Mouse (Mus musculus) right cerebral cortex, postnatal 14 days (tissue): ENCODE measurements around the gene Gm13420.
A peak's percentile ranks its signal among the peaks of the same experiment; 100 is the strongest.
"Not testable (repeated sequence)": the region's sequence is repeated elsewhere in the genome, so short reads cannot be mapped to it uniquely, and the experiment has no call there.

Experiments
- DNase-seq: peaks from one replicate; pipeline ENCODE4 v3.0.0; 2022

Gene Gm13420

DNA sequence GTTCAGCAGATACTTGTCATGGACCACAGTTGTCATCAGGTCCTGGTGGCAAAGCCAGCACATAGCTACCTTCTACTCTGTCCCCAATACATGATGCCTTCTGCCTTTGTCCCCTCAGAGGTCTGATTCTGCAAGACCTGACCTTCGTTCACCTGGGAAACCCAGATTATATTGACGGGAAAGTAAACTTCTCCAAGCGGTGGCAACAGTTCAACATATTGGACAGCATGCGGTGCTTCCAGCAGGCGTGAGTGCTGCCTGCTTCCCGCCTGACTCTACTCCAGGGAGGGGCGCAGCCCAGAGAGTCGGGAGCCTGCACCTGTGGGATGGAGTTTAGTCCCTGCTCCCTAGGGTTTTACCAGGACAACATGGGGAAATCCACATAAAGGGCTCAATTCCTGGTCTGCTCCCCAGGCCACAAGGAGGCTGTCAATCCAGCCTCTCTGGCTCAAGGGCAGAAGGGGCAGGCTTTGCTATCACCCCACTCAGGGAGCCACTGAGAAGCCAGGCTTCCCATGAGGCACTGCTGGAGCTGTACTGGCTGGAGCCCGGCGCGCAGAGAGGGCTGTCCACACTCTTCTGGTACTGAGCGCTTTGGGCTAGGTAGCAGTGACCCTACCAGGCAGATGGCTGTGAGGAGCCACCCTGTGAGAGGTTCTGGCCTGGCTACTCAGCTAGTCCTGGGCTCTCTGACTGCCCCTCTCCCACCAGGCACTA, 14.1 kb downstream of the Gm13420 start:
- no peak for DNase-seq

DNA sequence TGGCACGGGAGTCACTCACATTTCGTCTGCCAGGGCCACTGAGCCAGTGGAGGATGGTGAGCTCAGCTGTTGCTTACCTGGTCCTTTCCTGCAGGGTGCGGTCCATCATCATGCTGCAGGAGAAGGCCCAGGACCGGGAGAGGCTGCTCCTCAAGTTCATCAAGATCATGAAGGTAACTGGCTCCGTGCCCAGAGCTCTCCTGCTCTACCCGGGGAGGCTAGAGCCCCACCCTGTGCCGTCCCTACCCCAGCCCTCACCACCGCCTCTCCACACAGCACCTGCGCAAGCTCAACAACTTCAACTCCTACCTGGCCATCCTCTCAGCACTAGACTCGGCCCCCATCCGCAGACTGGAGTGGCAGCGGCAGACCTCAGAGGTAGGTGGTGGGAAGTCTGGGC, 15.8 kb downstream of the Gm13420 start:
- no peak for DNase-seq

DNA sequence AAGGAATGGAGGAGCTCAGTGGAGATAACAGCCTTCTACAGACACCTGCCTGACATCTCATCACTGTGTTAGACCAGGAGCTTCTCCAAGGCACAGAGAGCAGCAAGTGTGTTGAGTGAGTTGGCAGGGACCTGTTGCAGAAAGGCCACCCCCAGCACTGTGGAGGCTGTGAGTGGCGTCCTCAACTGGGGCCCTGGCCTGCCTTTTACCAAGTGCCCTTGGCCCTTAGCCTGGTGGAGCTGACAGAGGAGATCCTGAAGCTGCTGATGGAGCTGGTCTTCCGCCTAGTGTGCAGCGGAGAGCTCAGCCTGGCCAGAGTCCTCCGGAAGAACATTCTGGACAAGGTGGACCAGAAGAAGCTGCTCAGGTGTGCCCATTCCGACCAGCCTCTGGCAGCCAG, 18.1 kb downstream of the Gm13420 start:
- DNase-seq, result no peak

DNA sequence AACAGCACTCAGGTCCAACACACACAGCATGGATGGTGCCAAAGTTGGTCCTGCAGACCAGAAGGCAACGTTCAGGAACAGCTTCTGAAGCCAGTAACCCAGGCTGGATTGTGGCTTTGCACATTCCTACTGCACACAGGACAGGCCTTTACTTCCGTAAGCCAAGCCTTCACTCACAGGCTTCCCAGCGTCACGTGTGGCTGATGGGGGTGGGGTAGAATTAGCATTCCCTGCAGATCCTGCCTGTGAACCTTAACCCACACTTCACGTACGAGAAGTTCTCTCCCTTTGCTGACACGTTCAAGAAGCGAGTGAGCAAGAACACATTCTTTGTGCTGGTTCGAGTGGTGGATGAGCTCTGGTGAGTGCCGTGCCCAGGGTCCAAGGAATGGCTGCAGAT, 18.9 kb downstream of the Gm13420 start:
- DNase-seq, result no peak

DNA sequence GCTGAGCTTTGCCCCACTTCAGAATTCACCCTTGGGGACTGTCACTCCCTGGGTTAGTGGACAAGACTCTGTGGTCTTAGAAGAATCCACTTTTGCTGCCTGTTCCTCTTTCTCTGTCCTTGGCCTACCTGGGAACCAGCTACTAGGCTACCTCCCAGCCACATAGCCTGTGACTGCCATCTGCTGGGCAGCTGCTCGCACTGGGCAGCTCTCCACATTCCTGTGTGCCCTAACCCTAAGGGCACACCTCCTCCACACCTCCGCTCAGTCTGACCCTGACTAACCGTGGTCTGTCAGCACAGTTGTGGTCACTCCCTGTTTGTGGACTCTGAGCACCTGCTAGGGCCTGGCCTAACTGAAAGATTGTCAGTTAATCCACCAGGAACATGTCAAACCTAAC, 19.9 kb downstream of the Gm13420 start:
- no peak for DNase-seq

DNA sequence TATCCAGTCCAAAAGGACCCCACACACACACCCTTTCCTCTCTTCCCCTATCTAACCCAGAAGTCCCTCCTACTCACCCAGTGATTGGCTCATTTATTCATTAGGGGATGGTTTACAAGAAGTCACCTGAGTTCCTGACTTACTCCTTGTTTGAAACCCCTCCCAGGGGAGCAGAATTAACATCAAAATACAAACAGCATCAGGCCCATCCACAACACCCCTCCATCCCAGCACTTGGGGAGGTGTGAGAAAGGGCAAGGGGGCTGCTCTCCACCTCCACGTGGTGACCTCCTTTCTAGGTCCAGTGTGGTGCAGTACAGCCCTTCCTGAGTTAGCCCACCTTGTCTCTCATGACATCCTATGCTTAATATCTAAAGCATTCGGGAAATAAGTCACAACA, 22.0 kb downstream of the Gm13420 start:
- DNase-seq, result no peak

DNA sequence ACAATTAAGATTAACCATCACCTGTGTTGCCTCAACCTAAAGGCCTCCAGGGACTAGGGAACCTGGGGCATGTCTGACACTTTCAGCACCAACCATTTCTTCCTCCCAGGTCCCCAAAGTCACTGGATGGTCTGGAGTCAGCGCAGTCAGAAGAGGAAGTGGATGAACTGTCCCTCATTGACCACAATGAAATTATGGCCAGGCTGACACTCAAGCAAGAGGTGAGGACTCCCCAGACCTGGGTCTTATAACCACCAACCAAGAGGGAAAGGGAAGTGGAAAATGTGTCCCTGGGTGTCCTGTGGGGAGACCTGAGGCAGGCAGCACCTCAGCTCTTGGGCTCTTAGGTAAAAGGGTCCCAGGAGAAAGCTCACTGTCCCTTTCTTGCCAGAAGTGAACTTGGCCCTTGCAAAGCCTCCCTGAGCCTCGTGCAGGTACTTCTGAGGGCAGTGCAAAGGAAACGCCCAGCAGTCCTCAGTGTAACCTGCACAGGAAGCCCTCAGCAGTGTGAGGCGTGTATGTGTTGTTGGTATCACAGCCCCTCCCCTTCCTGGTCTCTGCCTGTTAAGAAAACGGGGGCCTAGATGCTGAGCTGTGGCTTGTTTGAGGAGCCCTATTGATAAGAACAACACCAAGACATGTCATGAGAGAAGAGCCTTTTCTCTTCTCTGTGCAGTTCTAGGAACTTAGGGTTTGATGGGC, 26.7 kb downstream of the Gm13420 start:
- DNase-seq, result no peak

DNA sequence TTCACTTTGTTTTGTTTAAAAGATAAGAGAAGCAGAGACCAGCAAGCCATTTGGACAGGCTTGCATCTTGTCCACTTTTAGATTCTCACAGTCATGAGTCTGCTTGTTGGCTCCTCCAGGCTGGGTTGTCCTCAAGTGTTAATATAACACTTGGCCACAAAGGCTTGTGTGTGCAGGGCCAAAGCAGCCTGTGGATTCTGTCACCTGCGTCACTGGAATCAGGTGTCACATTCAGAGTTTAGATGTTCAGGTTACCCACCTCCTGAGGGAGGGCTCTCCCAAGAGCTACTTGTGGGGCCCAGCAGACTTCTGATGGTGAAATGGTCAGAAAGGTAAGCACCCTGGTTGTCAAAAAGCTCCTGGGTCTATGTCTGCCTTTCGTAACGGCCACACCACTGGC, 28.4 kb downstream of the Gm13420 start:
- no peak for DNase-seq

DNA sequence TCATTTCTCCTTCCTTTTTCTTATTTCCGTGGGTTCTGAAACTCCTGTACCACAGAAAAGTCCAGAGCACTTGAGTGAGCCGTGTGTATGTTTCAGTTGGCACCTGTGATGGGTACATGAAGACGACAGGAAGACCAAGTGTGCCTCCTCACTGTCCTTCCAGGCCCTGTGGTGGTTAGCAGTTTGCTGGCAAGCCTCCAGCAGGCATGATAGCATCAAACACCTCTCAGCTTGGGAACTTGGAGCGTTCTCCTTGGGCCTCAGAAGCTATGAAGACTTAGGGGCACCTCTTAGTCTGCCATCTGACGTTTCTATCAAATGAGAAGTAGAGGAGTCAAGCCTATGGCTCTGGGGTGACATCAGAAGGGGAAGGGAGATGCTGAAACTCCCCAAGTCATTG, 32.9 kb downstream of the Gm13420 start:
- DNase-seq, result no peak

DNA sequence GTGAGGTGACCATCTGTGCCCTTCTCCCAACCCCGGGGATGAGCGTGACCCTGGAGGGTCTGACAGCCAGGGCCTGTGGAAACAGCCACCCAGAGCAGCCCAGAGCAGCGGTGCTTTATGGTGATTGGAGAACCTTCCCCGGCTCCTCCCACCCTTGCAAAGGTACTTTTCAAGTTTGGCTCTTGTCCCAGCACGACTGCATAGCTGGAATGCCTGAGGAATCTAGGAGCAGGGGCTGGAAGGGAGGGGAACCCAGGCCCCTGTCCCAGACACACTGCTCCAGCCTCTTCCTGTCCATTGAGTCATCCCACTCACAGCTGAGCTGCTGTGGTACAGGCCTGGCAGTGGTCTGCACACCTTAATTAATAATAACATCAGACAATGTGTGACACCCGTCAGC, 34.8 kb downstream of the Gm13420 start:
- DNase-seq, result no peak

DNA sequence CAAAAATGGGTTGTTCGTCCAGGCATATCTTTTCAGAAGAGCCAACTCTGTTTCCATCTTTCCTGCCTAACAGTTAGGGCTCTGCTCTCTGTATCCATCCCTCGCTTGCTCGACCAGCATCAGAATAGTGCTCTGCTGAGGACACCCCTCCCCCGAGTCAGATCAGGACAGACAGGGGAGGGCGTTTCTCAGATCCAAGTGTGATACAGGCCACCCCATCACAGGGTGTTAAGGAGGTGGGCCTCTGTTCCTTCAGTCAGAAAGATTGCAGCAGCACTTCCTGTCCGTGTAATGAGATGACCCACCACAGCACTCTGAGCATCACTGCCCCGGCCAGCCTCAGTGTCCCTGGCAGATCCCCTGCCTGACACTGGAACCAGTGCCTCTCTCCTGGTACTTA, 35.3 kb downstream of the Gm13420 start:
- no peak for DNase-seq

DNA sequence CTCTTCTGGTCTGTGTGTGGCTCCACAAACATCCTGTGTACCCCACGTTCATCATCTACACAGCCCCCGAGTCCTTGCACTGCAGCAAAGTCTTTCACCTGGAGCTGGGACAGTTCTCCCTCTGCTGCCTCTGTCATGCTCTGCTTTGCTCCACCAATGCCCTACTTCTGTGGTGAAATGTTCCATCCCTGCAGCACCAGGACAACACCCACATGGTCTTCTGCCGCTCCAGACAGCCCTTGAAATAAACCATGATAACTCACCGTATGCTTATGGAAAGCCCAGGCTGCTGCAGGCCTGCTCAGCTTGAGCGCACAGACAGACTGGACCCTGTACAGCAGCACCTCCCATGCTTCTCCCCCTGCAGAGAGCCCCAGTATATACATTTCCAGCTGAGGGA, 37.4 kb downstream of the Gm13420 start:
- no peak for DNase-seq

DNA sequence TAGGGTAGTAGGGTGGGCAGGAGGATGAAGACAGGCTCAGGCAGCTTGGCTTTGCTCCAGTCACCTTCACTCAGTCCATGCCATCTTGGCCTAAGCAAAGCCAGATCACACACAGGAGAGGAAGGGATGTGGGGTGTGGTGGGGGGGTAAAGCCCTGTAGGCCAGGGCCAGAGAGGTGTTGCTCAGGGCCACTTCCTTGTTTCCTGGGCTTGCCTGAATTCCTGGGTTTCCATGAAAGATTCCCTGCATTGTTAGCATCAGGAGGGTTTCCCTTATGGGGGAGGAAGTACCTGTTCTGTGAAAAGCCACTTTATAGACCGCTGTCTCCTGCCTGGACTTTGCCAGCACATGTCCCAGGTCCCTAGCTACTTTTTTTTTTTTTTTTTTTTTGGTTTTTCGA, 38.0 kb downstream of the Gm13420 start:
- DNase-seq, result no peak

DNA sequence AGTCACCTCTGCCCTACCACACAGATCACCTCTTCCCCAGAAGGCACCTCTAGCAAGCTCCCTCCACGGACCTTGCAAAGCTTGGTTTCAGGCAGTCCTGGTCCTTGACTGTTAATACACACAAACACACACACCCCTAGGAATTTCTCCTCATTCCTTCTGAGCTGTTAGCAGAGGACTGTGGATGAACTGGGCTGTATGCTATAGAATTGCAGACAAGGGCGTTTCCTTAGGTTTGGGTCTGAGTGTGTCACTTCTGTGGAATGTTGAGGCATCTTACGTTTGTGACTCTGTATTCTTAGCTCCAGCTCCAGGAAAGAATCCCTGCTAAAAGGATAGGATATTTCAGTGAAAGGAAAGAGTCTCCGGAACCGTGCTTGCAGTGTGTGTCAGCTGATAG, 39.6 kb downstream of the Gm13420 start:
- no peak for DNase-seq

DNA sequence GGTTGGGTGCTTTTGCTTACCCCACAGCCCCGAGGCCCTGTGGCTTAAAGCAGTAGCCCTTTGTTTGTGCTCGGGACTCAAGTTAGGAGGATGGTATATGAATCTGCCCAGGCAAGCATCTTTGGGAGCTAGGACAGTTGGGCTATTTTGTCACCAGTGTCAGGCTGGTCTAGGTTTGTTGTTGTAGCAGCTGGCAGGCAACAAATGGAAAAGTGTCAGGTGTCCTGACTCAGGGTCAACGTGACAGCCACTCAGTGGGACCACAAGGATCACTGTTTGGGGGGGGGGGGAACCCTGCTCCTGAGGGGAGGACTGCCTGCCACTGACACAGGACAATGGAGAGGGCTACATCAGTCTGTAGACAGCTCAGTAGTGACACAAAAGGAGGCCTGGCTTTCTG, 40.4 kb downstream of the Gm13420 start:
- no peak for DNase-seq

DNA sequence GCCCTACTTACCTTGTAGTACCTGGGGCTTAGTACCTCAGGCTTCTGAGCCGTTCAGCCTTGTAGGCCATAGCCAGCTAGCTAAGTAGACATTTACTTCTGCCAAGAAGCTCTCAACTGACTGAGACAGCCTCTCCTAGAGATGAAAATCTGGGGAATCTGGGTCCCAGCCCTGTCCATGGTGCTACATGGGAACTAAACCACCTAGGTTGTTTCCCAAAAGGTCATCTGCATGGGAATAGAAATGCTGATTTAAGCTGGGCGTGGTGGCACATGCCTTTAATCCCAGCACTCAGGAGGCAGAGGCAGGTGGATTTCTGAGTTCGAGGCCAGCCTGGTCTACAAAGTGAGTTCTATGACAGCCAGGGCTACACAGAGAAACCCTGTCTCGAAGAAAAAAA, 43.3 kb downstream of the Gm13420 start:
- not testable (repeated sequence) for DNase-seq

DNA sequence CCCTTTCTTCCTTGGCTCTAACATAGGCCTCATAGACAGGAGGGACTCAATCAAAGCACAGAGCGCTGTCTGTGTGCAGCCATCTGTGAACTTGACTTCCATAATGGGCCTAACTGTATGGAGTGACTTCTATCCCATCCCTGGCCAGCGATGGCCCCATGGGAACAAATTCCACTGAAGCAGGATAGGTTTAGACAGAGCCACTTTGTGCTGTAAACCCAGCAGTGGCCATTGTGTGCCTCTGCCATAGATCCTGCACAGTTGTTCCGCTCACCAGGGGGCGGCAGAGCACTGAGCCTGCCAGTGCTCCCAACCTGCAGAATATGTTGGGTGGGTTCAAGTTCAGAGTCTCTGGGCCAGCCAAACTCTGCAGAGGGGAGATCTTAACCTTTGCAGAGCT, 43.8 kb downstream of the Gm13420 start:
- peak; percentile 33 for DNase-seq

DNA sequence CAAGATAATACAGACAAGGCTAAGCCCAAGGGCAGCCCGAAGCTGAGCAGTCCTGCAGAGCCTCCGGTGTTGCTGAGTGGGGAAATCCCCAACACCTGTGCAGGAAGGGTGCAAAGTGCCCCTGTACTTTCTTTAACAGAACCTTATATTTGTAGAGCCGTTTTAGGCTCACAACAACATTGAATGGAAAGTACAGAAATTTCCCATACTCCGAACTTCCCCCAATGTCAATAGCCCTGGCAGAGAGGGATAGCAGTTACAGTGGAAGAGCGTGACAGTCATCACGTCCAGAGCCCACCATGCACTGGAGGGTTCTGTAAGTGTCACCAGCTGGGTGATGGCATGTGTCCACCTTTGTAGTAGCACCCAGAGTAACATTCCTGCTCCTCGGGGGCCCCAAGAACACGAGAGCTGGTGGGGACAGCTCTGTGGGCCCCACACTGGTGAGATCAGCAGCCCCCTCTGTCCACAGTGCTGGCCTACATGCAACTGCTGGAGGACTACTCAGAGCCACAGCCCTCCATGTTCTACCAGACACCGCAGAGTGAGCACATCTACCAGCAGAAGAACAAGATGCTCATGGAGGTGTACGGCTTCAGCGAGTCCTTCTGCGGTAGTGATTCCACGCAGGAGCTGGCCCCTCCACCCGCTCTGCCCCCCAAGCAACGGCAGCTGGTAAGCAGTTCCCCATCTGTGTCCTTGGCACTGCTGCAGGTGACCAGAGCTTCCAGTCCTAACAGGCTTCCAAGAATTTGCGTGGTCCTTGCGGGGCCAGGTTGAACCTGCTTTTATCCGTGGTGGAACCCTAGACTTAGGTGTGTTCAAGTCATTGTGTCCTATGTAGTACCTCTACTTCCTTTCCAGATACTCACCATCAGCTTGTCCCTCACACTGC, 44.5 kb downstream of the Gm13420 start:
- no peak for DNase-seq

DNA sequence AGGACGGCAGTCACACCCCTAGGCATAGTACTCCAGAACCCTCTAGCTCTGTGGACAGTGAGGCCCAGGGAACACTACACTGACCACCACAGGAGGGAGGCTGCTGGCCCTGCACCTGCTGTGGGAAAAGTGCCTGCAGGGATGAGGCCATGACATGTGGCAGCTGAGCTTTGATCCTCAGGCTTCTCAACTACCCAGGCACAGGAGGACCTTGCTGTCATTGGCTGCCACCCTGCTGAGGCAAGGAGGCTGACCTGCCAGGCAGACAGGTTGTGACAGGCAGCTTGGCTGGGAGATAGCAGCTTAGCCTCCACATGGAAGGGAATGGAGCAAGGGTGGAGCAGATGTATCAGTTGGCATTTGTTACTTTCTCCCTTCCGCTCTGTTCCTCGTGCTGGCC, 46.0 kb downstream of the Gm13420 start:
- DNase-seq, result no peak

DNA sequence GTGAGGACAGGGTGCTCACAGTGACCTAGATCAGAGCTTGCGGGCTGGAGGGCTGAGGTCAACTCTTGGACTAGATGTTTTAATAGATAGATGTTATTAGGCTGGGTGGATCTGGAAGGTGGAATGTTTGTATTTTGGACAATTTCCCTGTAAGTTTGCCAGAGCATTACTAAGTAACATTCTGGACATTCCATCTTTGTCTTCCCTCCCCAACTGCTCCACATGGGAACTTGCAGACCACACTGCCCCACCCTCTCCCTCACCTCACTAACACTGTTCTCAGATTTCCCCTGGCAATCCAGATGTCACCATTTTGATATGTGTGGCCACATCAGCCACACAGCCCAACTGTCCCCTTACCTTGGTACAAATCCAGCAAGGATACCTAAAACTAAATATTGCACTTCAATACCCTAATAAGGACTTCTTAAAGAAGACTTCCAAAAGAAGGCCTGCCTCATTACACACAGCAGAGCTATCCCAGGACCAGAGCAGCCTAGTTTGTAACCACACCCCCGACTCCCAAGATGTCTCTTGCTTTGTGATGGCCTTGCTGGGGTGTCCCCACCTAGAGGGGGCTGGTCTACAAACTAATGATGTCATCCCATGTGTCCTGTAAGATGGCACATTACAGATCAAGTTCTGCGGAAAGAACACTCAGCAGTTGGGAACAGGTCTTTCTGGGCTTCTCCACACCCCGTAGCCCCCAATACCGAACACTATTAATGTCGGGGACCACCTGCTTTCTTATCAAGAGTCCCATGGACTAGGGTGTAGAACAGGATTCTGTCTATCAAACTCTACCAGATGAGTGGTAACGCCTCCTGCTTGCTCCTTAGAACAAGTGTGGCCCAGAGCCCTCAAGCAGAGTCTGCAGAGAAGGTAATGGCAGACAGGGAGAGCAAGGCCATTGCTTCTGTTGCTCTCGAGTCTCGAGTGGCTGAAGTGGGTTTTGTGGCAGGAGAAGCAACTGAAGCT, 48.1 kb downstream of the Gm13420 start:
- DNase-seq, result no peak

DNA sequence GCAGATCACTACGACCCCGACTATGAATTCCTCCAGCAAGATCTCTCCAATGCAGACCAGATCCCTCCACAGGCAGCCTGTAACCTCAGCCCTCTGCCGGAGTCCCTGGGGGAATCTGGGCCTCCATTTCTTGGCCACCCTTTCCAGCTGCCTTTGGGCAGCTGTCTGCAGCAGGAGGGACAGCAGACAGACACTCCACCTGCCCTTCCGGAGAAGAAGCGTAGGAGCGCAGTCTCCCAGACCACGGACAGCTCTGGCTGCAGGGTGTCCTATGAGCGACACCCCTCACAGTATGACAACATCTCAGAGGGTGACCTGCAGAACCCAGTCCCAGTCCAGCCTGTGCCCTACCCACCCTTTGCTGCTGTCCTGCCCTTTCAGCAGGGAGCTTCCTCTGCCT, 49.3 kb downstream of the Gm13420 start:
- no peak for DNase-seq

DNA sequence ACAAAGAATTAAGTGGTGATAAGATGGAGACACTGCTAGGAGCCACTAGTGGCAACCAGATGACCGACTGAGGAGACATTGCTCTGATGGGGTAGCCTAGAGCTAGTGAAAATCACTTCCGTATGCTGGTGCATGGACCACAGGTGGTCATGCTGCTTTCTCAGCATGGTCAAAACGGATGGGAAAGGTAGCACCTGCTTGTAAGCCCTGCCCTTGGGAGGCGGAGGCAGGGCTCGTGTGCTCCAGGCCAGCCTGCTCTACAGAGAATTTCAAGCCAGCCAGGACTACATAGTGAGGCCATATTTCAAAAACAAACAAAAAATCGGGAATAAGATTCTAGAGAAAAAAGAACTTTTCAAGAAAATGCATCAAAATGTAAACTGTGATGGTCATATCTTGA, 50.1 kb downstream of the Gm13420 start:
- no peak for DNase-seq

DNA sequence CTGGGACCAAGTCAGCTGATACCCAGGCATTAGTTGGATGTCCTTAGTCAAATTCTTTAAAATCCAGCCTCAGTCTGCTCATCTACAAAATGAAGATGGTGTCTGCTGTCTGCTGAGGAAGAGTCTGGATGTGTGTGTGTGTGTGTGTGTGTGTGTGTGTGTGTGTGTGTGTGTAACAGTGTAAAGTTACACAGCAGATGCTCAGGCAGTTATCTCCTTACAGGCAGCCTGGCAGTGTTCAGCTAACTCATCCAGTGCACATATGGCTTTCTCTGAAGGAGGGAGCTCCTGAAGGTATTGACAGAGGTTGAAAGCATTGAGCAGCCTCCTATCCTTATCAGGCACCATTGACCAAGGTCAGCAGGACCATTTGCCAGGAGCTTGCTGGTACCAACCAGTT, 50.6 kb downstream of the Gm13420 start:
- no peak for DNase-seq
